Comparison of ENCODE assay signal across 9 mouse cellular contexts in the genomic region with DNA sequence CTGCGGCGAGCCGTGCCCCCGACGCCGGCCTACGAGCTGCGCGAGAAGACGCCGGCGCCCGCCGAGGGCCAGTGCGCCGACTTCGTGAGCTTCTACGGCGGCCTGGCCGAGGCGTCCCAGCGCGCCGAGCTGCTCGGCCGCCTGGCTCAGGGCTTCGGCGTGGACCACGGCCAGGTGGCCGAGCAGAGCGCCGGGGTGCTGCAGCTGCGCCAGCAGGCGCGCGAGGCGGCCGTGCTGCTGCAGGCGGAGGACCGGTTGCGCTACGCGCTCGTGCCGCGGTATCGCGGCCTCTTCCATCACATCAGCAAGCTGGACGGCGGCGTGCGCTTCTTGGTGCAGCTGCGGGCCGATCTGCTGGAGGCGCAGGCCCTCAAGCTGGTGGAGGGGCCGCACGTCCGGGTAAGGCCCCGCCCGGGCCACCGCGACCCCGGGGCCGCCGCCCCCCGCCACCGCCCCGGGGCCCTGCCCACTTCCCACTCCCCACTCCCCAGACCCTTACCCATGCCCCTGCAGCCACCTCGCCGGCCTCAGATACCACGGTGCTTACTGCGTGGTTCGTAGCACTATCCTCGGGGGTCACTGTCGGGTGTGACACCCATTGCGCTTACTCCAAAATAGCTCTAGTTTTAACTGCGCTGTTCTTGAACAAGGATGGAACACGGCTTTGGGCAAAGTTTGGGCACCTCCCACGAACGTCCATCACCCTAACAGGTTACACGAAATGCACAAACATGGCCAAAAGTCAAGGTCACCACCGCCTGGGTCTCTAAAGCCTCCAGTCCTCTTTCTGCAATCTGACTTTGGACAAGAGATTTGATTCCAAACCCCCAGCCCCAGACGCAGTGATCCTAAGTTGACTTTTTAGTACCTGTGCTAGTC. TPM values are rescaled to one million over a fixed set of nuclear protein-coding genes. Genes with fewer than 3 reads are reported as not detected.
DNase-seq lines count a peak whose midpoint lies in the region; ATAC-seq lines count a peak whose summit lies in the region.
"Had no signal": no experiment of that assay in that cellular context is flagged by ENCODE, and none has a peak within 500 bp of the region (broad histone marks: within the 10 kb centered on the region; RNA-seq: fewer than 3 reads in every experiment).

No protein-coding gene starts in this region.

- no peaks in the 10 kb centered on the region for H3K36me3 ChIP-seq in erythroblast, embryonic 14.5 days (ENCODE audit: control insufficient read depth)
- H3K36me3 ChIP-seq in heart, embryonic 15.5 days = no peaks in the 10 kb centered on the region
- no peaks in the 10 kb centered on the region for H3K36me3 ChIP-seq in liver, embryonic 15.5 days (replicated peaks)
- peaks cover 4% of the 10 kb centered on the region; the same call in 1 of the 2 replicates for H3K36me3 ChIP-seq in stomach, embryonic 15.5 days

- H3K4me2 ChIP-seq in heart, embryonic 15.5 days = peak overlapping the region; percentile 99
- peak overlapping the region; percentile 97 for H3K4me2 ChIP-seq in liver, embryonic 15.5 days
- peak overlapping the region; percentile 99 for H3K4me2 ChIP-seq in stomach, embryonic 15.5 days

- peak overlapping the region; percentile 75 for H3K4me3 ChIP-seq in erythroblast, embryonic 14.5 days (replicated peaks)
- peak overlapping the region; percentile 94 for H3K4me3 ChIP-seq in heart, embryonic 15.5 days
- peak overlapping the region; percentile 74 for H3K4me3 ChIP-seq in liver, embryonic 15.5 days (replicated peaks)
- H3K4me3 ChIP-seq in stomach, embryonic 15.5 days (replicated peaks) = peak overlapping the region; percentile 77

- no peaks in the 10 kb centered on the region for H3K27me3 ChIP-seq in erythroblast, embryonic 14.5 days (ENCODE audit: control insufficient read depth)
- H3K27me3 ChIP-seq in heart, embryonic 15.5 days = no peaks in the 10 kb centered on the region
- no peaks in the 10 kb centered on the region for H3K27me3 ChIP-seq in liver, embryonic 15.5 days
- H3K27me3 ChIP-seq in stomach, embryonic 15.5 days (replicated peaks) = no peaks in the 10 kb centered on the region

- WGBS in heart, embryonic 15.5 days = 4% methylated on average over 69 of the region's 83 CpGs
- WGBS in liver, embryonic 15.5 days (ENCODE audit: insufficient replicate concordance) = 4% methylated on average over 83 of the region's 83 CpGs
- WGBS in stomach, embryonic 15.5 days = 4% methylated on average over 80 of the region's 83 CpGs

- DNase-seq in thymus, postnatal 4 days = peak; percentile 57
- no peak for DNase-seq in thymus, adult 18-20 months
- no peak for DNase-seq in cerebellum, adult 8-10 months

- H3K4me1 ChIP-seq in erythroblast, embryonic 14.5 days (ENCODE audit: control insufficient read depth) = peaks cover 26% of the 10 kb centered on the region
- H3K4me1 ChIP-seq in heart, embryonic 15.5 days (replicated peaks) = peaks cover 28% of the 10 kb centered on the region
- peaks cover 35% of the 10 kb centered on the region for H3K4me1 ChIP-seq in liver, embryonic 15.5 days (replicated peaks)
- H3K4me1 ChIP-seq in stomach, embryonic 15.5 days = peaks cover 10% of the 10 kb centered on the region; the same call in 1 of the 2 replicates

- H3K9ac ChIP-seq in heart, embryonic 15.5 days = peak overlapping the region; percentile 89
- H3K9ac ChIP-seq in liver, embryonic 15.5 days = peak overlapping the region; percentile 71
- H3K9ac ChIP-seq in stomach, embryonic 15.5 days = peak overlapping the region; percentile 71

- ATAC-seq in erythroblast, adult 5-6 weeks (replicated peaks; ENCODE audit: low FRiP score, poor library complexity, severe bottlenecking) = no peak
- ATAC-seq in heart, embryonic 15.5 days (replicated peaks; ENCODE audit: insufficient number of reproducible peaks, insufficient read depth, low FRiP score, low read depth) = peak; percentile 42
- ATAC-seq in liver, embryonic 15.5 days (ENCODE audit: insufficient read depth) = peak; percentile 45
- peak; percentile 51 for ATAC-seq in stomach, embryonic 15.5 days (ENCODE audit: insufficient read depth, low FRiP score, low read depth)

- peak overlapping the region; percentile 94 for H3K27ac ChIP-seq in heart, embryonic 15.5 days
- peak overlapping the region; percentile 69 for H3K27ac ChIP-seq in liver, embryonic 15.5 days (replicated peaks)
- peak overlapping the region; percentile 78 for H3K27ac ChIP-seq in stomach, embryonic 15.5 days

- no peaks in the 10 kb centered on the region for H3K9me3 ChIP-seq in erythroblast, embryonic 14.5 days (ENCODE audit: control insufficient read depth, low read length)
- H3K9me3 ChIP-seq in heart, embryonic 15.5 days (replicated peaks) = no peaks in the 10 kb centered on the region
- no peaks in the 10 kb centered on the region for H3K9me3 ChIP-seq in liver, embryonic 15.5 days (replicated peaks)
- H3K9me3 ChIP-seq in stomach, embryonic 15.5 days = no peaks in the 10 kb centered on the region

RNA-seq across cellular contexts. Expression of gene Mlycd, which starts 0.6 kb away (rescaled TPM):
- 0.28 and 0.34 TPM in 2 replicates for polyA plus RNA-seq in erythroblast, embryonic 14.5 days (2012)
- 2.7 TPM in 1 of 2 replicates, not detected in the other for total RNA-seq in erythroblast, adult 5-6 weeks (2015; ENCODE audit: low replicate concordance)
- 1.3 and 1.8 TPM in 2 replicates for total RNA-seq in erythroblast, adult 5-6 weeks (2017; ENCODE audit: low replicate concordance)
- 19.1 and 21.1 TPM in 2 replicates for polyA plus RNA-seq in heart, embryonic 15.5 days (2015; fragmentation: Nextera tagmentation; extraction: Ambion mirVana)
- polyA plus RNA-seq in liver, embryonic 15.5 days (2015; fragmentation: Nextera tagmentation; extraction: Ambion mirVana) = 11.5 and 12.4 TPM in 2 replicates
- polyA plus RNA-seq in stomach, embryonic 15.5 days (2015; fragmentation: Nextera tagmentation; extraction: Ambion mirVana) = 18.0 and 21.4 TPM in 2 replicates

RNA-seq across cellular contexts. Expression of gene Osgin1, which starts 38.6 kb away (rescaled TPM):
- polyA plus RNA-seq in erythroblast, embryonic 14.5 days (2012) = 0.17 and 0.30 TPM in 2 replicates
- 1.7 TPM in 2 replicates for total RNA-seq in erythroblast, adult 5-6 weeks (2015; ENCODE audit: low replicate concordance)
- total RNA-seq in erythroblast, adult 5-6 weeks (2017; ENCODE audit: low replicate concordance) = 0.70 and 0.94 TPM in 2 replicates
- 0.67 and 1.4 TPM in 2 replicates for polyA plus RNA-seq in heart, embryonic 15.5 days (2015; fragmentation: Nextera tagmentation; extraction: Ambion mirVana)
- 41.2 and 49.7 TPM in 2 replicates for polyA plus RNA-seq in liver, embryonic 15.5 days (2015; fragmentation: Nextera tagmentation; extraction: Ambion mirVana)
- polyA plus RNA-seq in stomach, embryonic 15.5 days (2015; fragmentation: Nextera tagmentation; extraction: Ambion mirVana) = 7.5 and 8.0 TPM in 2 replicates

RNA-seq across cellular contexts. Expression of gene Hsbp1, which starts 51.0 kb away (rescaled TPM):
- polyA plus RNA-seq in erythroblast, embryonic 14.5 days (2012) = 1.7 and 1.9 TPM in 2 replicates
- 28.6 and 34.9 TPM in 2 replicates for total RNA-seq in erythroblast, adult 5-6 weeks (2015; ENCODE audit: low replicate concordance)
- 23.7 and 25.0 TPM in 2 replicates for total RNA-seq in erythroblast, adult 5-6 weeks (2017; ENCODE audit: low replicate concordance)
- 286 and 306 TPM in 2 replicates for polyA plus RNA-seq in heart, embryonic 15.5 days (2015; fragmentation: Nextera tagmentation; extraction: Ambion mirVana)
- polyA plus RNA-seq in liver, embryonic 15.5 days (2015; fragmentation: Nextera tagmentation; extraction: Ambion mirVana) = 80.0 and 82.2 TPM in 2 replicates
- polyA plus RNA-seq in stomach, embryonic 15.5 days (2015; fragmentation: Nextera tagmentation; extraction: Ambion mirVana) = 282 and 298 TPM in 2 replicates

RNA-seq across cellular contexts. Expression of gene Necab2, which starts 51.2 kb away (rescaled TPM):
- polyA plus RNA-seq in erythroblast, embryonic 14.5 days (2012) = not detected in 2 replicates
- total RNA-seq in erythroblast, adult 5-6 weeks (2015; ENCODE audit: low replicate concordance) = not detected in 2 replicates
- not detected in 2 replicates for total RNA-seq in erythroblast, adult 5-6 weeks (2017; ENCODE audit: low replicate concordance)
- 0.16 and 0.20 TPM in 2 replicates for polyA plus RNA-seq in heart, embryonic 15.5 days (2015; fragmentation: Nextera tagmentation; extraction: Ambion mirVana)
- not detected in 2 replicates for polyA plus RNA-seq in liver, embryonic 15.5 days (2015; fragmentation: Nextera tagmentation; extraction: Ambion mirVana)
- 1.3 and 1.9 TPM in 2 replicates for polyA plus RNA-seq in stomach, embryonic 15.5 days (2015; fragmentation: Nextera tagmentation; extraction: Ambion mirVana)
- total RNA-seq: neutrophil, adult 5-6 weeks had no signal

Comparison
In these comparisons a context has a peak if more than half of its experiments do, and no peak if none do; other contexts are left out.
1. RNA of gene Hsbp1, which starts 51.0 kb away (polyA plus RNA-seq): 286 to 306 TPM in heart, embryonic 15.5 days, 282 to 298 TPM in stomach, embryonic 15.5 days and 80.0 to 82.2 TPM in liver, embryonic 15.5 days; 1.7 to 1.9 TPM in erythroblast, embryonic 14.5 days; every median in the first group is over 10 times any median in the second.
2. Peak in every context shown above with its lines, with median percentiles within 50 percentile points of each other: H3K4me3 ChIP-seq, H3K27ac ChIP-seq, H3K4me2 ChIP-seq and H3K9ac ChIP-seq.